Mouse (Mus musculus) C3H10T1/2 (cell line): ENCODE data around the gene Dmp1. TPM values are rescaled to one million over a fixed set of nuclear protein-coding genes. Genes with fewer than 3 reads are reported as not detected.

ENCODE experiments used
- polyA plus RNA-seq, 2 experiments: library from polyadenylated mRNA; unstranded; fragments of >200 nt; fragmentation: generic; extraction: Trizol; gene quantifications; one replicate each; pipeline ENCODE4 v1.2.1; 2012; ENCODE audit warnings: missing spikeins in 2 of 2

Dmp1 gene
- polyA plus RNA-seq: 1 to 10 TPM in 1 of 2 experiments, under 1 TPM in 1; 0.04 to 1.8 TPM

DNA sequence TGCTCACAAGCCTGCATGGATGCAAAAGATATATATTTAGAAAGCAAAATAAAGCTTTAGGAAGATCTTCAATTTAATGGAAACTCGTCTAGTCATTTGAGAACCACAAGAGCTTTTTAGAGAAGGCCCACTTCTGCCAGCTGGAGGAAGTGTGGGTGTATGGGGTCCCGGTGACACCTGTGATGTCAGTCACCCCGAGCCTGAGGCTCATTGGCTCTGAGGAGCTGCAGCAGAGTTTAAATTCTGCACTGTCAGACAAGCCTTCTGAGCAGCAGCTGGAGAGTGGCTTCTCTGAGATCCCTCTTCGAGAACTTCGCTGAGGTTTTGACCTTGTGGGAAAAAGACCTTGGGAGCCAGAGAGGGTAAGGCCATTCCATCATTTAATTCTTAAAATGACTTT, at the start of gene Dmp1:
Gene Dmp1, plus strand, starts transcription at position 263 of the 400 bp plus-strand sequence.

DNA sequence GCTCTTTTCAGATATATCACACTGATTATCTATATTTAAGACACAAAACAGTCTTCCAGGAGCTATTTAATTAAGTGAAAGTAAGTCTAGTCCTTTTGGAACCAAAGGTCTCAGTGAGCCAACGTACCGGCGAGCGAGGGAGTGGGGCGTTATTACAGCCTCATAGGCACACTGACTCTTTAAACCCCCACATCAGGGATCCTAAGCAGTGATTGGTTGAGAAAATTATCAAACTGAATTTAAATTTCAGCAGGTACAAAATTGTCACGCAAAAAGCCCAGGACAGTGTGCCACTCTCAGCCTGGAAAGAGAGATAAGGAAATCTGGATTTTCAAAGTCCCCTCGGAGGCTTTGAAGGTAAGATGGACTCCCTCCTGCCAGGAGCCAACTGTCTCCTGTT, 32.0 kb upstream of the Dmp1 start, which contains the start of gene Dspp:
Gene Dspp, plus strand, starts transcription at position 301 of the 400 bp plus-strand sequence.

Other genes starting within 250 kb of the Dmp1 start
- not detected for gene Hsd17b13, start 225.2 kb upstream of the Dmp1 start, polyA plus RNA-seq
- 10 to 100 TPM in 1 of 2 experiments, 1 to 10 TPM in 1; 6.2 to 49.9 TPM for gene Hsd17b11, start 180.7 kb upstream of the Dmp1 start, polyA plus RNA-seq
- 10 to 100 TPM; 63.9 to 79.7 TPM for gene Nudt9, start 156.3 kb upstream of the Dmp1 start, polyA plus RNA-seq
- not detected for gene Gm17660, start 125.0 kb upstream of the Dmp1 start, polyA plus RNA-seq
- gene Sparcl1, start 88.9 kb upstream of the Dmp1 start, polyA plus RNA-seq: 1 to 10 TPM in 1 of 2 experiments, under 1 TPM in 1; 0.02 to 9.1 TPM
- gene Dspp, start 31.9 kb upstream of the Dmp1 start, polyA plus RNA-seq: not detected
- gene Ibsp, start 96.6 kb downstream of the Dmp1 start, polyA plus RNA-seq: not detected
- gene Mepe, start 122.7 kb downstream of the Dmp1 start, polyA plus RNA-seq: not detected
- 100 to 1,000 TPM in 1 of 2 experiments, 10 to 100 TPM in 1; 31.9 to 186 TPM for gene Spp1, start 232.5 kb downstream of the Dmp1 start, polyA plus RNA-seq